Mouse (Mus musculus) cerebellum, postnatal 25 days (tissue): ENCODE data around the gene Krt23.

Experiments
- DNase-seq, 2 experiments: peaks; one replicate each; pipeline ENCODE4 v3.0.0; 2021; ENCODE audit warnings: mixed read lengths in 2 of 2

Krt23 gene

GRCm38 (mm10) chr11:99448769-99449168, 44.2 kb downstream of the Krt23 start:
- DNase-seq: no peak

GRCm38 (mm10) chr11:99441220-99441619, 51.7 kb downstream of the Krt23 start:
- DNase-seq: no peak

GRCm38 (mm10) chr11:99439465-99439864, 53.5 kb downstream of the Krt23 start:
- no peak for DNase-seq

- DNase-seq: no peak
These were observed 55.0 kb downstream of the Krt23 start, which contains the start of gene Krt20 for GRCm38 (mm10) chr11:99437972-99438371. Gene Krt20 (minus strand): TSS chr11:99438150.

- no peak for DNase-seq
These were observed 56.3 kb downstream of the Krt23 start for GRCm38 (mm10) chr11:99436625-99437024.

DNA sequence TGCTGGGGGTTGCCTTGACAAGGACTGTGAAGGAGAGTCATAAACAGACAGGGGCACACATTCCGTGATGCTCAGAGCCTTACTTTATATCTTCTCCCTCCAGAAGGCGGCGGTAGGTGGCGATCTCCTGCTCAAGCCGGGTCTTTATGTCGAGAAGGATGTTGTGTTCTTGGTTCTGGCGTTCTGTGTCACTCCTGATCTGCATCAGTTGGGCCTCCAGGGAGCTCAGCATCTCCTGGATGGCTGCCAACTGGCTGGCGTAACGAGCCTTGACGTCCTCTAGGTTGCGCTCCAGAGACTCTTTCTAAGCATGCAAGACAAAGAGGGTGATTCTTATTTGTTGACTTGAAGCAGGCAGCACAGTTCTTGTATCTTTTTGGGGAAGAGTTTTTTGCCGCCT, 62.3 kb downstream of the Krt23 start:
- peak; percentile 15 to 42 for DNase-seq
